Mouse (Mus musculus): ENCODE measurements around the gene Prkcq. TPM values are rescaled to one million over a fixed set of nuclear protein-coding genes. Genes with fewer than 3 reads are reported as not detected.

Gene Prkcq
- total and polyA plus RNA-seq, 2 experiments, result 0.29 to 1.8 TPM

- H3K36me3 ChIP-seq (ENCODE audit: control insufficient read depth, insufficient read depth, low read length), result no peaks in the 10 kb centered on the region
- H3K79me2 ChIP-seq (ENCODE audit: control insufficient read depth, insufficient read depth, low read length), result no peaks in the 10 kb centered on the region
- H3K9ac ChIP-seq (ENCODE audit: low read depth, low read length), result no peak overlapping the region
- H3K4me3 ChIP-seq (ENCODE audit: insufficient read depth, low read depth, low read length), result no peak overlapping the region
- no peak overlapping the region for H3K27ac ChIP-seq (replicated peaks; ENCODE audit: insufficient read depth, low read depth, low read length)
- no peaks in the 10 kb centered on the region for H3K27me3 ChIP-seq (ENCODE audit: control insufficient read depth, insufficient read depth, low read length)
- no peaks in the 10 kb centered on the region for H3K4me1 ChIP-seq (ENCODE audit: control insufficient read depth, insufficient read depth, low read length)
- no peak for DNase-seq (ENCODE audit: extremely low read depth, low read depth, low spot score)
- 95% methylated on average over 12 of the region's 12 CpGs for WGBS
- TF ChIP-seq CTCF (IDR thresholded peaks at IDR 0.05; ENCODE audit: low read depth, low read length) (no peak), POLR2A (IDR thresholded peaks at IDR 0.05; ENCODE audit: extremely low read depth, insufficient read depth, low read length) (no peak)
These were observed 6.0 kb downstream of the Prkcq start for GRCm38 (mm10) chr2:11177880-11178279.

GRCm38 (mm10) chr2:11181510-11181909 is 9.6 kb downstream of the Prkcq start:
- no peaks in the 10 kb centered on the region for H3K36me3 ChIP-seq (ENCODE audit: control insufficient read depth, insufficient read depth, low read length)
- H3K4me3 ChIP-seq (ENCODE audit: insufficient read depth, low read depth, low read length), result no peak overlapping the region
- H3K27me3 ChIP-seq (ENCODE audit: control insufficient read depth, insufficient read depth, low read length), result no peaks in the 10 kb centered on the region
- DNase-seq (ENCODE audit: extremely low read depth, low read depth, low spot score), result no peak
- TF ChIP-seq POLR2A (IDR thresholded peaks at IDR 0.05; ENCODE audit: extremely low read depth, insufficient read depth, low read length) (no peak), CTCF (IDR thresholded peaks at IDR 0.05; ENCODE audit: low read depth, low read length) (no peak)
- H3K9ac ChIP-seq (ENCODE audit: low read depth, low read length), result no peak overlapping the region
- WGBS, result 37% methylated on average over 4 of the region's 4 CpGs
- H3K4me1 ChIP-seq (ENCODE audit: control insufficient read depth, insufficient read depth, low read length), result no peaks in the 10 kb centered on the region
- H3K27ac ChIP-seq (replicated peaks; ENCODE audit: insufficient read depth, low read depth, low read length), result no peak overlapping the region
- no peaks in the 10 kb centered on the region for H3K79me2 ChIP-seq (ENCODE audit: control insufficient read depth, insufficient read depth, low read length)

DNA sequence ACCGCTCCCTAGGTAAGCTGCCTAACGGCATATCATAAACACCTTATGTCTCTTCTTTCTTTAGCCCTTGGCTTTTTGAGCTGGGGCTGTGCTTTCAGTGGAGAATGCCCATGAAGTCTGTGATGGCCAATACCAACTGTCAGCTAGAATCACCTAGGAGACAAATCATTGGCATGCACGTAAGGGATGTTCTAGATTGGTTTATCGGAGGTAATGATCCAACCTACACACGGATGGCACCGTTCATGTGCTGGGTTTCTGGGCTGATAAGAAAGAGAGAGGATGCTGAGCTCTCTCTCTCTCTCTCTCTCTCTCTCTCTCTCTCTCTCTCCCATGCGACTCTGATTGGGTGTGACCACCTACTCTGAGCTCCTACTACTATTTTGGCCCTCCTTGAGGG is 10.2 kb downstream of the Prkcq start:
- Histone ChIP-seq H3K4me3 (ENCODE audit: insufficient read depth, low read depth, low read length) (no peak overlapping the region), H3K4me1 (ENCODE audit: control insufficient read depth, insufficient read depth, low read length) (no peaks in the 10 kb centered on the region; the same call in 1 of the 2 replicates), H3K36me3 (ENCODE audit: control insufficient read depth, insufficient read depth, low read length) (no peaks in the 10 kb centered on the region), H3K27me3 (ENCODE audit: control insufficient read depth, insufficient read depth, low read length) (no peaks in the 10 kb centered on the region), H3K9ac (ENCODE audit: low read depth, low read length) (no peak overlapping the region), H3K27ac (replicated peaks; ENCODE audit: insufficient read depth, low read depth, low read length) (no peak overlapping the region), H3K79me2 (ENCODE audit: control insufficient read depth, insufficient read depth, low read length) (no peaks in the 10 kb centered on the region)
- WGBS, result 92% methylated on average over 7 of the region's 7 CpGs
- no peak for DNase-seq (ENCODE audit: extremely low read depth, low read depth, low spot score)
- TF ChIP-seq POLR2A (IDR thresholded peaks at IDR 0.05; ENCODE audit: extremely low read depth, insufficient read depth, low read length), result no peak
- TF ChIP-seq CTCF (IDR thresholded peaks at IDR 0.05; ENCODE audit: low read depth, low read length), result no peak

GRCm38 (mm10) chr2:11183991-11184390 is 12.1 kb downstream of the Prkcq start:
- TF ChIP-seq POLR2A (IDR thresholded peaks at IDR 0.05; ENCODE audit: extremely low read depth, insufficient read depth, low read length) (no peak), CTCF (IDR thresholded peaks at IDR 0.05; ENCODE audit: low read depth, low read length) (no peak)
- WGBS, result 92% methylated on average over 5 of the region's 5 CpGs
- Histone ChIP-seq H3K27me3 (ENCODE audit: control insufficient read depth, insufficient read depth, low read length) (no peaks in the 10 kb centered on the region), H3K79me2 (ENCODE audit: control insufficient read depth, insufficient read depth, low read length) (no peaks in the 10 kb centered on the region), H3K36me3 (ENCODE audit: control insufficient read depth, insufficient read depth, low read length) (no peaks in the 10 kb centered on the region), H3K4me1 (ENCODE audit: control insufficient read depth, insufficient read depth, low read length) (peaks cover 2% of the 10 kb centered on the region), H3K4me3 (ENCODE audit: insufficient read depth, low read depth, low read length) (no peak overlapping the region), H3K27ac (replicated peaks; ENCODE audit: insufficient read depth, low read depth, low read length) (no peak overlapping the region), H3K9ac (ENCODE audit: low read depth, low read length) (no peak overlapping the region)
- DNase-seq (ENCODE audit: extremely low read depth, low read depth, low spot score), result no peak

- H3K9ac ChIP-seq (ENCODE audit: low read depth, low read length), result no peak overlapping the region
- no peak overlapping the region for H3K27ac ChIP-seq (replicated peaks; ENCODE audit: insufficient read depth, low read depth, low read length)
- H3K79me2 ChIP-seq (ENCODE audit: control insufficient read depth, insufficient read depth, low read length), result no peaks in the 10 kb centered on the region
- no peaks in the 10 kb centered on the region for H3K27me3 ChIP-seq (ENCODE audit: control insufficient read depth, insufficient read depth, low read length)
- no peak for TF ChIP-seq POLR2A (IDR thresholded peaks at IDR 0.05; ENCODE audit: extremely low read depth, insufficient read depth, low read length)
- TF ChIP-seq CTCF (IDR thresholded peaks at IDR 0.05; ENCODE audit: low read depth, low read length), result no peak
- no peaks in the 10 kb centered on the region for H3K36me3 ChIP-seq (ENCODE audit: control insufficient read depth, insufficient read depth, low read length)
- peaks cover 2% of the 10 kb centered on the region for H3K4me1 ChIP-seq (ENCODE audit: control insufficient read depth, insufficient read depth, low read length)
- H3K4me3 ChIP-seq (ENCODE audit: insufficient read depth, low read depth, low read length), result no peak overlapping the region
- DNase-seq (ENCODE audit: extremely low read depth, low read depth, low spot score), result no peak
- WGBS, result 92% methylated on average over 3 of the region's 3 CpGs
These were observed 14.7 kb downstream of the Prkcq start for GRCm38 (mm10) chr2:11186586-11186985.

GRCm38 (mm10) chr2:11187166-11187565 is 15.3 kb downstream of the Prkcq start:
- H3K27ac ChIP-seq (replicated peaks; ENCODE audit: insufficient read depth, low read depth, low read length), result no peak overlapping the region
- no peaks in the 10 kb centered on the region for H3K27me3 ChIP-seq (ENCODE audit: control insufficient read depth, insufficient read depth, low read length)
- TF ChIP-seq POLR2A (IDR thresholded peaks at IDR 0.05; ENCODE audit: extremely low read depth, insufficient read depth, low read length) (no peak), CTCF (IDR thresholded peaks at IDR 0.05; ENCODE audit: low read depth, low read length) (no peak)
- no peak overlapping the region for H3K9ac ChIP-seq (ENCODE audit: low read depth, low read length)
- no peak overlapping the region for H3K4me3 ChIP-seq (ENCODE audit: insufficient read depth, low read depth, low read length)
- DNase-seq (ENCODE audit: extremely low read depth, low read depth, low spot score), result peak; percentile 16
- no peaks in the 10 kb centered on the region for H3K79me2 ChIP-seq (ENCODE audit: control insufficient read depth, insufficient read depth, low read length)
- peaks cover 2% of the 10 kb centered on the region for H3K4me1 ChIP-seq (ENCODE audit: control insufficient read depth, insufficient read depth, low read length)
- no peaks in the 10 kb centered on the region for H3K36me3 ChIP-seq (ENCODE audit: control insufficient read depth, insufficient read depth, low read length)
- 73% methylated on average over 2 of the region's 2 CpGs for WGBS
